Mouse (Mus musculus): Measurements from ENCODE around the gene Gdi1. TPM values are rescaled to one million over a fixed set of nuclear protein-coding genes. Genes with fewer than 3 reads are reported as not detected.
A peak's percentile ranks its signal among the peaks of the same experiment; 100 is the strongest.

Gene Gdi1
- total RNA-seq (2021): 100 to 1,000 TPM; 135 to 153 TPM
- long read RNA-seq, experiment 1, transcript Gdi1-205 (4 exons, 633 nt): minor isoform, 8 of 81 reads
- long read RNA-seq, experiment 1, transcript Gdi1-201 (11 exons, 2,666 nt): major isoform, 50 of 81 reads
- long read RNA-seq, experiment 1, partial matches to known transcripts: 12 of 81 reads
- long read RNA-seq, experiment 1, other reads (novel, unspliced or antisense): 11 of 81 reads
- long read RNA-seq, experiment 2, transcript Gdi1-201 (11 exons, 2,666 nt): major isoform, 60 of 106 reads
- long read RNA-seq, experiment 2, transcript Gdi1-208 (9 exons, 3,696 nt): minor isoform, 5 of 106 reads
- long read RNA-seq, experiment 2, partial matches to known transcripts: 13 of 106 reads
- long read RNA-seq, experiment 2, other reads (novel, unspliced or antisense): 27 of 106 reads

- peak; percentile 80 for DNase-seq
Observed at GRCm38 (mm10) chrX:74304867-74305700, at the start of gene Gdi1. Gdi1 (plus strand) TSS chrX:74304998.

- DNase-seq: no peak
Observed at GRCm38 (mm10) chrX:74257746-74258145, 47.1 kb upstream of the Gdi1 start.

GRCm38 (mm10) chrX:74269736-74270061 is 35.1 kb upstream of the Gdi1 start:
- no peak for DNase-seq

- peak; percentile 88 for DNase-seq
Observed at GRCm38 (mm10) chrX:74270062-74270901, 34.5 kb upstream of the Gdi1 start, which contains the start of gene Rpl10. Rpl10 (plus strand) TSS chrX:74270812.

GRCm38 (mm10) chrX:74270902-74271551 is 33.8 kb upstream of the Gdi1 start:
- DNase-seq: peak; percentile 49

- no peak for DNase-seq
Observed at GRCm38 (mm10) chrX:74273422-74274322, 31.1 kb upstream of the Gdi1 start.

- DNase-seq: no peak
Observed at GRCm38 (mm10) chrX:74277916-74278315, 26.9 kb upstream of the Gdi1 start.

- DNase-seq: no peak
Observed at GRCm38 (mm10) chrX:74281041-74281731, 23.6 kb upstream of the Gdi1 start.

- DNase-seq: peak; percentile 84
Observed at GRCm38 (mm10) chrX:74281732-74282394, 22.9 kb upstream of the Gdi1 start, which contains the start of the genes Taz and Dnase1l1. Taz (plus strand) TSS chrX:74281912. Dnase1l1 (minus strand) TSS chrX:74282337.

- peak; percentile 89 for DNase-seq
Observed at GRCm38 (mm10) chrX:74282395-74283091, 22.3 kb upstream of the Gdi1 start.

- no peak for DNase-seq
Observed at GRCm38 (mm10) chrX:74283092-74283437, 21.7 kb upstream of the Gdi1 start.

- DNase-seq: no peak
Observed at GRCm38 (mm10) chrX:74293431-74293830, 11.4 kb upstream of the Gdi1 start.

GRCm38 (mm10) chrX:74296538-74297448 is 8.0 kb upstream of the Gdi1 start, which contains the start of gene Atp6ap1:
Atp6ap1 (plus strand) TSS chrX:74297097.
- peak; percentile 93 for DNase-seq

GRCm38 (mm10) chrX:74298348-74298747 is 6.5 kb upstream of the Gdi1 start:
- DNase-seq: no peak

- no peak for DNase-seq
Observed at GRCm38 (mm10) chrX:74299721-74300120, 5.1 kb upstream of the Gdi1 start.

GRCm38 (mm10) chrX:74312540-74313464 is 8.0 kb downstream of the Gdi1 start, which contains the start of gene Fam50a:
Fam50a (plus strand) TSS chrX:74313033.
- peak; percentile 90 for DNase-seq

All from adrenal gland, postnatal 10 days (tissue).